Comparison of ENCODE assay signal across 23 mouse cellular contexts in the genomic region with DNA sequence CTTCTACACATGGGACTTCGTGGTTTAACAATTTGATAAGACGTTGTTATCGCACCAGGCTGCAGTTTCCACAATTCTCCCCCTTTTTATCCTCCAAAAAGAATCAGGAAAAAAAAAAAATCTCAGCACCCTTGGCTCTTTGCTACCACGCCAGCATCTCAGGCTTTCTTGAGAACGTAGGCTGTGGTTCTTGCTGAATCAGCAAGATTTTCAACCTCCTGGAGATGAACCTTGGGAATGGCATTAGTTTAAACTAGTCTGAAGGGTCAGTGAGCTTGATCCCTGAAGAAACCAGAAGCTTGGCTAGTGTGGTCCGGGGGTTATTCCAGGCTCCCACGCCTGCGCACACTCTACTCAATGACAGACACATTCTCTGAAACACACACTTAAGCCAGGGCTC. TPM values are rescaled to one million over a fixed set of nuclear protein-coding genes. Genes with fewer than 3 reads are reported as not detected.
DNase-seq lines count a peak whose midpoint lies in the region; ATAC-seq and TF ChIP-seq lines count a peak whose summit lies in the region.
"Had no signal": no experiment of that assay in that cellular context is flagged by ENCODE, and none has a peak within 500 bp of the region (broad histone marks: within the 10 kb centered on the region; RNA-seq: fewer than 3 reads in every experiment).

No protein-coding gene starts in this region.

- no peak for TF ChIP-seq POLR2A in CH12.LX (IDR thresholded peaks at IDR 0.05; ENCODE audit: low read depth, low read length)
- TF ChIP-seq POLR2A in MEL (IDR thresholded peaks at IDR 0.05; ENCODE audit: control insufficient read depth in 1 of 2, insufficient read depth in 1 of 2, low read depth in 1 of 2, low read length in 2 of 2, poor library complexity in 1 of 2), result no peak

- H3K4me2 ChIP-seq in kidney, embryonic 16.5 days (replicated peaks; ENCODE audit: low read depth, low read length), result no peak overlapping the region
- H3K4me2 ChIP-seq in CH12.LX (ENCODE audit: insufficient read depth, low read depth, poor library complexity, severe bottlenecking), result no peak overlapping the region
- H3K4me2 ChIP-seq: embryonic facial prominence, embryonic 12.5 days; forebrain, embryonic 13.5 days; forebrain, embryonic 15.5 days had no signal

- H3K4me1 ChIP-seq in kidney, embryonic 16.5 days (ENCODE audit: insufficient read depth, low read length), result peaks cover 14% of the 10 kb centered on the region
- H3K4me1 ChIP-seq in CH12.LX (ENCODE audit: control insufficient read depth in 1 of 2, insufficient read depth in 2 of 2) (peaks cover 3 to 21% of the 10 kb centered on the region in 2 experiments; a peak in 2 of 4 replicates), MEL (ENCODE audit: control insufficient read depth in 1 of 2, insufficient read depth in 2 of 2, low read length in 2 of 2) (no peaks in the 10 kb centered on the region)

- no peaks in the 10 kb centered on the region for H3K36me3 ChIP-seq in kidney, embryonic 16.5 days (ENCODE audit: insufficient read depth, low read length)
- H3K36me3 ChIP-seq in CH12.LX (replicated peaks in 1 of 2; ENCODE audit: control insufficient read depth in 1 of 2, insufficient read depth in 1 of 2, low read length in 1 of 2), result no peaks in the 10 kb centered on the region
- H3K36me3 ChIP-seq in MEL (ENCODE audit: control insufficient read depth in 1 of 2, insufficient read depth in 2 of 2, low read length in 2 of 2), result no peaks in the 10 kb centered on the region
- H3K36me3 ChIP-seq: embryonic facial prominence, embryonic 10.5 days; embryonic facial prominence, embryonic 12.5 days; forebrain, embryonic 15.5 days; G1E had no signal

- TF ChIP-seq EP300 in CH12.LX (IDR thresholded peaks at IDR 0.05; ENCODE audit: low read length) (no peak), MEL (IDR thresholded peaks at IDR 0.05; ENCODE audit: low read depth in 1 of 2, low read length in 2 of 2) (no peak)

- H3K79me2 ChIP-seq in CH12.LX (replicated peaks; ENCODE audit: control insufficient read depth, extremely low read depth, insufficient read depth, poor library complexity, severe bottlenecking) (no peaks in the 10 kb centered on the region), MEL (ENCODE audit: control insufficient read depth, insufficient read depth, low read length, poor library complexity) (no peaks in the 10 kb centered on the region)

- DNase-seq in gastrocnemius, postnatal 14 days, result peak; percentile 0
- no peak for DNase-seq in gastrocnemius, postnatal 4 days (ENCODE audit: low spot score in 2 of 2)
- no peak for DNase-seq in kidney, postnatal 4 days
- DNase-seq in CH12.LX (ENCODE audit: extremely low read depth) (no peak), MEL (ENCODE audit: low read depth, low spot score) (no peak)
- DNase-seq in adrenal gland, postnatal 10 days, result no peak
- DNase-seq: adrenal gland, adult 2 months; adrenal gland, postnatal 14 days; adrenal gland, postnatal 36 days; B cell, adult 2 months; cerebellum, adult 11-12 months; cerebellum, adult 2 months; cerebellum, adult 9-10 months; cerebellum, postnatal 10 days; cerebellum, postnatal 25 days; forebrain, postnatal 0 days had no signal

- H3K9me3 ChIP-seq in kidney, embryonic 16.5 days (ENCODE audit: low read length), result no peaks in the 10 kb centered on the region
- H3K9me3 ChIP-seq in CH12.LX (replicated peaks; ENCODE audit: low read length), result peaks cover 4% of the 10 kb centered on the region
- H3K9me3 ChIP-seq in MEL (replicated peaks; ENCODE audit: insufficient read depth, low read length), result no peaks in the 10 kb centered on the region
- H3K9me3 ChIP-seq: embryonic facial prominence, embryonic 10.5 days; embryonic facial prominence, embryonic 12.5 days; forebrain, embryonic 13.5 days; forebrain, embryonic 15.5 days had no signal

- no peak overlapping the region for H3K9ac ChIP-seq in kidney, embryonic 16.5 days (replicated peaks; ENCODE audit: low read length)
- H3K9ac ChIP-seq in CH12.LX (ENCODE audit: insufficient read depth, low read depth) (no peak overlapping the region), MEL (ENCODE audit: control insufficient read depth, low read depth, low read length, poor library complexity, severe bottlenecking) (no peak overlapping the region)
- H3K9ac ChIP-seq: embryonic facial prominence, embryonic 12.5 days; forebrain, embryonic 13.5 days; forebrain, embryonic 15.5 days; forebrain, postnatal 0 days had no signal

- H3K4me3 ChIP-seq in kidney, embryonic 16.5 days (ENCODE audit: low read length), result no peak overlapping the region
- no peak overlapping the region for H3K4me3 ChIP-seq in CH12.LX (replicated peaks in 1 of 3; ENCODE audit: low read depth in 2 of 3, low read length in 2 of 3, poor library complexity in 1 of 3)
- H3K4me3 ChIP-seq in MEL (ENCODE audit: control insufficient read depth in 1 of 2, insufficient read depth in 1 of 2, low read depth in 2 of 2, low read length in 2 of 2), result no peak overlapping the region
- H3K4me3 ChIP-seq: embryonic facial prominence, embryonic 10.5 days; embryonic facial prominence, embryonic 12.5 days; forebrain, embryonic 13.5 days; forebrain, embryonic 15.5 days had no signal

- in situ Hi-C loops in CH12.LX (cut with MboI; ENCODE audit: low pct_ligation_motif_present, low pct_unique_long_range_greater_than_20kb, low sequenced_read_pairs), result no loop called here

- TF ChIP-seq RAD21 in CH12.LX (IDR thresholded peaks at IDR 0.05; ENCODE audit: low read depth, low read length) (no peak), MEL (IDR thresholded peaks at IDR 0.05; ENCODE audit: low read depth, low read length) (no peak)

- TF ChIP-seq CTCF in CH12.LX (conservative IDR thresholded peaks at IDR 0.05 in 1 of 2, IDR thresholded peaks at IDR 0.05 in 1 of 2; ENCODE audit: low read depth in 2 of 2, low read length in 2 of 2) (no peak), MEL (IDR thresholded peaks at IDR 0.05 in 2 of 3, conservative IDR thresholded peaks at IDR 0.05 in 1 of 3; ENCODE audit: control insufficient read depth in 1 of 3, insufficient read depth in 1 of 3, low read depth in 2 of 3, low read length in 3 of 3, poor library complexity in 1 of 3, severe bottlenecking in 1 of 3) (no peak)

- H3K27me3 ChIP-seq in kidney, embryonic 16.5 days (ENCODE audit: insufficient read depth, low read length), result no peaks in the 10 kb centered on the region
- H3K27me3 ChIP-seq in CH12.LX (replicated peaks), result no peaks in the 10 kb centered on the region
- no peaks in the 10 kb centered on the region for H3K27me3 ChIP-seq in MEL (ENCODE audit: control insufficient read depth in 1 of 2, insufficient read depth in 2 of 2, low read length in 2 of 2)
- H3K27me3 ChIP-seq: embryonic facial prominence, embryonic 12.5 days; forebrain, embryonic 13.5 days; forebrain, embryonic 15.5 days had no signal

- dilution Hi-C loops in CH12.LX (cut with MboI; ENCODE audit: extremely low pct_ligation_motif_present, extremely low pct_unique_long_range_greater_than_20kb, low sequenced_read_pairs), result no loop called here

- ATAC-seq in kidney, embryonic 16.5 days (ENCODE audit: low FRiP score, low TSS enrichment), result 0 out of 2 replicates have a peak, but pooled peaks have one; percentile 25
- ATAC-seq: CD4-positive, CD25-positive, alpha-beta regulatory T cell, adult 4 months; forebrain, embryonic 13.5 days; forebrain, embryonic 15.5 days; forebrain, postnatal 0 days had no signal

- intact Hi-C loops in gastrocnemius, postnatal 14 days (cut with DNase I; ENCODE audit: low total_unique reads), result no loop called here

- 61% methylated on average over 8 of the region's 8 CpGs for WGBS in kidney, embryonic 16.5 days

- H3K27ac ChIP-seq in kidney, embryonic 16.5 days (ENCODE audit: low read length), result no peak overlapping the region
- H3K27ac ChIP-seq in CH12.LX (ENCODE audit: insufficient read depth, low read depth) (no peak overlapping the region), MEL (ENCODE audit: control insufficient read depth, low read depth, low read length) (no peak overlapping the region)
- H3K27ac ChIP-seq: embryonic facial prominence, embryonic 10.5 days; embryonic facial prominence, embryonic 12.5 days; forebrain, embryonic 13.5 days; forebrain, embryonic 15.5 days had no signal

TF ChIP-seq in CH12.LX, 34 proteins besides CTCF, POLR2A, EP300 and RAD21:
- no peak for TF ChIP-seq MXI1 (IDR thresholded peaks at IDR 0.05; ENCODE audit: low read depth, low read length)
- peak; percentile 92 for TF ChIP-seq MAFK (IDR thresholded peaks at IDR 0.05; ENCODE audit: insufficient replicate concordance, low read length)
- no peak for TF ChIP-seq ZC3H11A (IDR thresholded peaks at IDR 0.05; ENCODE audit: low read depth, low read length)
- no peak for TF ChIP-seq ZNF384 (IDR thresholded peaks at IDR 0.05; ENCODE audit: low read depth, low read length)
- no peak for TF ChIP-seq JUND (conservative IDR thresholded peaks at IDR 0.05; ENCODE audit: low read depth, low read length)
- no peak for TF ChIP-seq KAT2A (IDR thresholded peaks at IDR 0.05; ENCODE audit: insufficient replicate concordance, low read length)
TF ChIP-seq in CH12.LX: peak in this region for 1.

TF ChIP-seq in MEL, 35 proteins besides CTCF, POLR2A, EP300 and RAD21:
- TF ChIP-seq ZMIZ1 (IDR thresholded peaks at IDR 0.05; ENCODE audit: low read depth, low read length), result no peak
- TF ChIP-seq MAFK (IDR thresholded peaks at IDR 0.05; ENCODE audit: borderline replicate concordance, low read depth, low read length), result peak; percentile 76; the same call in 1 of the 2 replicates
- TF ChIP-seq ZNF384 (IDR thresholded peaks at IDR 0.05; ENCODE audit: low read depth, low read length), result no peak

RNA-seq across cellular contexts. Expression of a gene that starts 41.8 kb away (rescaled TPM):
- 1 to 10 TPM; 5.6 to 5.9 TPM for total RNA-seq in gastrocnemius, postnatal 14 days (2021)
- total RNA-seq in gastrocnemius, postnatal 4 days (2021), result 1 to 10 TPM; 7.5 TPM
- 10.9 and 11.5 TPM in 2 replicates for polyA plus RNA-seq in kidney, embryonic 16.5 days (2015; fragmentation: Nextera tagmentation; extraction: Ambion mirVana)
- total RNA-seq in CH12.LX (2012; rRNA removed) (8.7 and 9.1 TPM in 2 replicates), CH12.LX (2014; rRNA removed) (10.8 and 11.7 TPM in 2 replicates), MEL (2012; rRNA removed) (11.3 and 12.2 TPM in 2 replicates)
- polyA plus RNA-seq in CH12.LX (2012; ENCODE audit: insufficient read length, low read depth) (9.3 TPM in 2 replicates), MEL (2012; ENCODE audit: insufficient read depth in 1 of 2, insufficient read length in 2 of 2, low read depth in 1 of 2, low replicate concordance in 2 of 2, missing spikeins in 1 of 2) (10 to 100 TPM in 1 of 2 experiments, not detected in 1; 11.8 TPM)
- 10 to 100 TPM; 18.9 to 20.6 TPM for total RNA-seq in adrenal gland, postnatal 10 days (2021)
